Mouse (Mus musculus) limb, embryonic 11.5 days (tissue): ENCODE results near the gene Exoc6b. TPM values are rescaled to one million over a fixed set of nuclear protein-coding genes. Genes with fewer than 3 reads are reported as not detected.
A peak's percentile ranks its signal among the peaks of the same experiment; 100 is the strongest.

Experiments
- ATAC-seq: fragments of 200-750 bp; cut with Nextera tagmentation; 2 replicates; pipeline ENCODE4 v1.8.0; 2017; ENCODE audit warnings: low read depth; ENCODE audit not compliant: insufficient number of reproducible peaks, low FRiP score, low TSS enrichment
- DNase-seq: peaks from one replicate; pipeline ENCODE4 v3.0.0-alpha.2; 2015; ENCODE audit warnings: low spot score
- H3K27ac ChIP-seq: fragments of 300-500 bp; sonication (generic); replicated peaks from 2 replicates; pipeline ENCODE4 v1.5.1; 2014; ENCODE audit warnings: low read depth, mild to moderate bottlenecking, low read length
- H3K27me3 ChIP-seq: fragments of 300-500 bp; sonication (generic); 2 replicates; pipeline ENCODE4 v1.6.1; 2014; ENCODE audit warnings: mild to moderate bottlenecking, low read length, mixed read lengths; ENCODE audit not compliant: control insufficient read depth, insufficient read depth
- H3K36me3 ChIP-seq: fragments of 300-500 bp; sonication (generic); 2 replicates; pipeline ENCODE4 v1.6.1; 2014; ENCODE audit warnings: mild to moderate bottlenecking, low read length, moderate library complexity, mixed read lengths; ENCODE audit not compliant: control insufficient read depth, insufficient read depth
- H3K4me1 ChIP-seq: fragments of 300-500 bp; sonication (generic); 2 replicates; pipeline ENCODE4 v1.6.1; 2014; ENCODE audit warnings: low read length, mixed read lengths; ENCODE audit not compliant: control insufficient read depth, insufficient read depth
- H3K4me2 ChIP-seq: fragments of 300-500 bp; sonication (generic); 2 replicates; pipeline ENCODE4 v1.6.1; 2014; ENCODE audit warnings: low read depth, mild to moderate bottlenecking, moderate library complexity; ENCODE audit not compliant: severe bottlenecking
- H3K4me3 ChIP-seq: fragments of 300-500 bp; sonication (generic); 2 replicates; pipeline ENCODE4 v1.5.1; 2014; ENCODE audit warnings: low read depth, low read length
- H3K9ac ChIP-seq: fragments of 300-500 bp; sonication (generic); 2 replicates; pipeline ENCODE4 v1.6.1; 2014; ENCODE audit warnings: mild to moderate bottlenecking, low read length
- H3K9me3 ChIP-seq: fragments of 300-500 bp; sonication (generic); 2 replicates; pipeline ENCODE4 v1.6.1; 2016; ENCODE audit warnings: low read length; ENCODE audit not compliant: control insufficient read depth
- WGBS: fragments of 180-500 bp; shearing (Covaris S2); extraction: QIAGEN DNeasy Blood & Tissue Kit; methylation state at CpG from one replicate; pipeline ENCODE4 v1.1.7; 2014; 5-methylcytosine and 5-hydroxymethylcytosine counted together
- polyA plus RNA-seq: library from polyadenylated mRNA; unstranded; fragments of >200 nt; fragmentation: Nextera tagmentation; extraction: Ambion mirVana; gene quantifications from 2 replicates; pipeline ENCODE4 v1.2.1, GENCODE M21; 2014

Gene Exoc6b
- polyA plus RNA-seq, 1 experiment from 2014 or later, result 30.5 TPM

- H3K36me3 ChIP-seq, result peaks cover 2% of the 10 kb centered on the region
- H3K27ac ChIP-seq, result peak overlapping the region; percentile 97
- whole genome bisulfite sequencing, result 0% methylated on average over 37 of the region's 37 CpGs
- no peak for ATAC-seq
- H3K4me1 ChIP-seq, result peaks cover 34% of the 10 kb centered on the region
- peak overlapping the region; percentile 96 for H3K9ac ChIP-seq
- peak overlapping the region; percentile 86 for H3K4me2 ChIP-seq
- DNase-seq, result peak; percentile 73
- peaks cover 2% of the 10 kb centered on the region; the same call in 1 of the 2 replicates for H3K27me3 ChIP-seq
- H3K4me3 ChIP-seq, result peak overlapping the region; percentile 82
- H3K9me3 ChIP-seq, result no peaks in the 10 kb centered on the region
Observed at GRCm38 (mm10) chr6:84585686-84586300, 483.5 kb downstream of the Exoc6b start.

DNA sequence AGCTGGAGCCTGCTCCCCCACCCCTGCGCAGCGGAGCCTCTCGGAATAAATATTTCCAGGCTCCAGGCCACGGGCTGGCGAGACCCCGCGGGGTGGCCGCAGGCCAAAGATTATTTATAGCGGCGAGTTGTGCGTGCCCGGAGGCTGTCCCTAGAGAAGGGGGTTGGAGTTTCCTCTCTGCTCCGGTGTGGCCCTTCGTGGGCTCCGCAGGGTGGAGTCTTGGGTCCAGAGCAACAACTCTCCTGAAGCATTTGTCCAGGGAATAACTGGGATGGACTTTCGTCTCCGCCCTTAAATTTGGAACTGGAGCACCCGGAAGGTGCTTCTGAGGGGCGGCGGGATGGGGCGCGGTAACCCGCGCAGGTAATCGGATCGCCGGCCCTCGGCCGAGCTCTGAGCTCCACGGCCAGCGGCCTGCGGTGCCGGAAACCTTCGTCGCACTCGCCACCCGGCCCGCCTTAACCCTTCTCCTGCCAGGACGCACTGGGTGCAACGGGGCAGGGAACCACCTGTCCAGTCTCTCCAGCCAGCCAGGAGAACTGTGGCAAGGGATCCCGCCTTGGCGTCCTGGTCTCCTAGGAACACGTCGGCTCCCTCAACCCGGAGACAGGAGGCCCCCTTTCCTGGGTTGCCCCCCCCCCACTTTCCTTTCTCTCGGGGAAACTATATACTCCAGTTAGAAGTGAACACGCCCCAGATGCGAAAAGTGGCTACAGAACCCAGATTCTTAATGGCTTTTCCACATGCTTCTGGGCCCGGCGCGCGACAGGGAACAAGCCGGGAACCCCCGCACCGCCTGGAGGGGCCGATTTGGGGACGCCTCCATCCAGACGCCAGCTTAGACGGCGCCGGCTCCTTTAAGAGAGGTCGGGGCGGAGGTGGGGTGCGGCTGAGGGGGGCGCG lies 484.3 kb downstream of the Exoc6b start:
- ATAC-seq (no peak), DNase-seq (peak; percentile 77)
- Histone ChIP-seq H3K27me3 (peaks cover 2% of the 10 kb centered on the region; the same call in 1 of the 2 replicates), H3K4me3 (peak overlapping the region; percentile 82), H3K36me3 (peaks cover 5% of the 10 kb centered on the region), H3K9me3 (no peaks in the 10 kb centered on the region), H3K4me1 (peaks cover 38% of the 10 kb centered on the region), H3K9ac (peak overlapping the region; percentile 96), H3K27ac (peak overlapping the region; percentile 97), H3K4me2 (peak overlapping the region; percentile 86)
- WGBS, result under 1% methylated on average over 66 of the region's 66 CpGs

- Histone ChIP-seq H3K36me3 (peaks cover 5% of the 10 kb centered on the region), H3K9me3 (no peaks in the 10 kb centered on the region), H3K27me3 (peaks cover 2% of the 10 kb centered on the region; the same call in 1 of the 2 replicates), H3K4me2 (peak overlapping the region; percentile 86), H3K4me1 (peaks cover 33% of the 10 kb centered on the region), H3K27ac (peak overlapping the region; percentile 97), H3K9ac (peak overlapping the region; percentile 96), H3K4me3 (peak overlapping the region; percentile 82)
- ATAC-seq (peak; percentile 8; the same call in 1 of the 2 replicates), DNase-seq (peak; percentile 71)
- under 1% methylated on average over 48 of the region's 48 CpGs for WGBS
Observed at GRCm38 (mm10) chr6:84583841-84584782, 485.2 kb downstream of the Exoc6b start.

DNA sequence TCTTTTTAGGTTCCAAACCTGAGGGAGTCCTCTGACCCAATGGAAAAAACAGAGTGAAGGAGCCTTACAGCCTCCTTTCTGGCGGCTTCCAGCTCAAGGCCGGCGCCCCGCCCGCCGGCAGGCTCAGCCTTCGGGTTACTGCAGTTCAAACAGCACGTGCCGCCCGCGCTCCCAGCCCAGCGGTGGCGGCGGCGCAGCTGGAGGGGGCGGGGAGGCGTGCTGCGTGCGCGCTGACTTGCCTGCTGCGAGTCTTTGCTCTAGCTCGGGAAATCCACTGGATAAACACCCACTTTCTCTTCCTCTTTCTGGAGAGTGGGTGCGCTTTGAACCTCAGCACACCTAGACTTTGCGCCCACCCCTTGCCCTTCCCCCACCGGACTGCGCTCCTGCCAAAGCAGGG lies 485.9 kb downstream of the Exoc6b start:
- H3K27ac ChIP-seq, result peak overlapping the region; percentile 97
- H3K4me1 ChIP-seq, result peaks cover 35% of the 10 kb centered on the region
- H3K36me3 ChIP-seq, result peaks cover 5% of the 10 kb centered on the region
- DNase-seq (peak; percentile 86), ATAC-seq (peak; percentile 32; the same call in 1 of the 2 replicates)
- H3K9ac ChIP-seq, result peak overlapping the region; percentile 96
- H3K4me3 ChIP-seq, result peak overlapping the region; percentile 82
- H3K27me3 ChIP-seq, result peaks cover 2% of the 10 kb centered on the region; the same call in 1 of the 2 replicates
- H3K9me3 ChIP-seq, result no peaks in the 10 kb centered on the region
- under 1% methylated on average over 26 of the region's 26 CpGs for WGBS
- H3K4me2 ChIP-seq, result peak overlapping the region; percentile 86

- peak overlapping the region; percentile 86 for H3K4me2 ChIP-seq
- peaks cover 38% of the 10 kb centered on the region for H3K4me1 ChIP-seq
- peak overlapping the region; percentile 82 for H3K4me3 ChIP-seq
- 21% methylated on average over 5 of the region's 5 CpGs for WGBS
- H3K36me3 ChIP-seq, result peaks cover 5% of the 10 kb centered on the region
- H3K9me3 ChIP-seq, result no peaks in the 10 kb centered on the region
- peak overlapping the region; percentile 96 for H3K9ac ChIP-seq
- DNase-seq (peak; percentile 26), ATAC-seq (no peak)
- H3K27ac ChIP-seq, result peak overlapping the region; percentile 97
- H3K27me3 ChIP-seq, result peaks cover 2% of the 10 kb centered on the region; the same call in 1 of the 2 replicates
Observed at GRCm38 (mm10) chr6:84582826-84583225, 486.5 kb downstream of the Exoc6b start.

DNA sequence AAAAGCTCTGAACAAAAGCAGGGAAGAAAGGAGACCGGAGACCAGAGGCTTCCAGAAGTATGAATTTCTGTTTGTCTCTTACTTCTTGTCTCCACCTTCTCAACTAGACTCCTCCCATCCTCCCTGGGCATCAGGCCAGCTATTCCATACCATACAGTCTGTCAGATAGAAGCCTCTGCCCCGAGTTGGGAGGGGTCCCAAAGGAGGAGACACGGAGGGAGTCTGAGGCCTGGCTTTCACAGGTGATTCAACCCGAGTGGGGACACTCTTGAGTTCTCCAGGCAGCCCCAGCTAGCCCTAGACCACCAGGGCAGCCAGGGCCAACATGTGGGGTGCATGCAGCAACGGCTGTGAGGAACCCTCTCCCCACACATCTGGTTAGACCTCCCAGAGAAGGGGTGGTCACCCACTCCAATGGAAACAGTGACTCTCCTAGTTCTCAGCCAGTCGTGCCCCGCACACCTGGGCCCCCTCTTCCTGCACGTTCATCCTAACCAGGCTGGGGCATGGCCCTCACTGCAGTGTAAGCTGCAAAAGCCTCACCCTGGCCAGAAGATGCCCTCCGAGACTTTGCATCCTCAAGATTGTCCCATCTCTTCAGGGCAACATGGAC lies 487.4 kb downstream of the Exoc6b start:
- 71% methylated on average over 9 of the region's 9 CpGs for WGBS
- 0 out of 2 replicates have a peak overlapping the region, but pooled peaks have one; percentile 28 for H3K9ac ChIP-seq
- no peak overlapping the region for H3K4me2 ChIP-seq
- ATAC-seq (no peak), DNase-seq (no peak)
- H3K36me3 ChIP-seq, result peaks cover 5% of the 10 kb centered on the region
- no peak overlapping the region for H3K4me3 ChIP-seq
- H3K9me3 ChIP-seq, result no peaks in the 10 kb centered on the region
- peaks cover 38% of the 10 kb centered on the region for H3K4me1 ChIP-seq
- H3K27ac ChIP-seq, result no peak overlapping the region
- H3K27me3 ChIP-seq, result peaks cover 2% of the 10 kb centered on the region; the same call in 1 of the 2 replicates

DNA sequence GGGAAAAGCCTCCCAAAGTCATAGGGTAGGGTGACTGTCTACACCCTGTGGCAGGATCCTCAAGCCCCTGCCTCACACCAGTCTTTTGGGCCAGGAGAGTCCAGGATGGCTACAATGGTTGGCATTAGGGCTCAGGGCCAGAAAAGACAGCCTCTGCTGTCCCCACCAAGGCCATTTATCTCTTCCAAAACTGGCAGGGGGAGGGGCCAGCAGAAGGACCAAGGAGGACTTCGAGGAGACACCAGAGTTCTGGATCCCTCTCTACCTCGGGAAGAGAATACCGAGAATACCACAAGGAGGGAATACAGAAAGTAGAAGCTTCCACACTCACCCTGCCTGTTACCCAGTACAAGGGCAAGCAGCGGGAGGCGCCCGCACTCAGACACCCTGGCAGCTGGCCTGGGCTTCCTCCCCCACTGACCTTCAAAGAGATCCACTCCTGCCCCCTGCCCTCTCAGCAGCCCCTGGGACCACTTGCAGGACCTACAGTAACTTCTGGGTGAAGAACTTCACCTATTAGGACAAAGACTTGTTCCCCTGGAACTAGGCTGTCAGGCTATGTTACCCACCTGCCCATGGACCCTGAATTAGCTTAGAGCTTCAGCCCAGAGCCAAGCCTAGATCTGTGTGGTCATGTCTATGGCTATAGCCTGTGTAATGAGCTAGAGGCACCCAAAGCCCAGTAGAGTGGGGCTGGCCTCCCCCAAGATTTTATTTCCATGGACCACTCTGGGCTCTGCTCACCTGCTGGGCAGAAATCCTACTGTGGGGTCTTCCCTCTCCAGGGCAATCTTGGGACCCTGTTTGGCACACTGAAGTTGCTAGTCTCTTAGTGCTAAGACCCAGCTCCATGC lies 488.1 kb downstream of the Exoc6b start:
- Histone ChIP-seq H3K4me2 (no peak overlapping the region), H3K9me3 (no peaks in the 10 kb centered on the region), H3K9ac (no peak overlapping the region), H3K36me3 (peaks cover 5% of the 10 kb centered on the region), H3K27ac (no peak overlapping the region), H3K27me3 (peaks cover 2% of the 10 kb centered on the region; the same call in 1 of the 2 replicates), H3K4me1 (peaks cover 38% of the 10 kb centered on the region), H3K4me3 (no peak overlapping the region)
- WGBS, result 56% methylated on average over 6 of the region's 6 CpGs
- DNase-seq, result no peak
- no peak for ATAC-seq
